Mouse (Mus musculus) E14TG2a.4 (cell line): ENCODE measurements at regions not wholly inside any gene's neighbourhood (a gene's known extent, or its start where the extent isn't known, plus 50 kb on each side); places are given as distances from the start of the nearest gene placed in this dataset.

Experiments
- CTCF ChIP-seq: conservative IDR thresholded peaks from 2 replicates; pipeline ENCODE4 v1.5.1; 2014; ENCODE audit warnings: low read length
- NANOG ChIP-seq: IDR thresholded peaks from 2 replicates; pipeline ENCODE4 v1.6.1; 2014; ENCODE audit warnings: borderline replicate concordance, low read length, mixed read lengths
- POU5F1 ChIP-seq: IDR thresholded peaks from 2 replicates; pipeline ENCODE4 v1.6.1; 2014; ENCODE audit warnings: low read length, borderline replicate concordance

DNA sequence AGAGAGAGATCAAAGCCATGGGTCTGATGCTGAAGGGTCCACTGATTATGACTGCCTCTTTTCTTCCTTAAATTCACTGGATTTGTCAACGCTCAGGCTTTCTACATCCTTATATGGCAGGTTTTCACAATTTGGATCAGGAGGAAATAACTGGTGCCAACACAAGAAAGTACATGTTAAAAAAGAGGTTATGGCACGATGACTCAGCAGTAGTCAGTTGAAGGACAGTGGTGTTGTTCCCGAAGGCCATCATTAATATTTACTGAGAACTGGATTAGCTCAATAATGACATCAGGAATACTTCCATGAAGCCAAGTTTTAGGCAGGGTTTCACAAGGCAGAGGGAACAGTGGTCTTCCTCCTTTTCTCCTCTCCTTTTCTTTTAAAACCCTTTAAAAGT is 179.6 kb downstream of the Car2 start:
- TF ChIP-seq CTCF (no peak), NANOG (no peak), POU5F1 (no peak)
